Mouse (Mus musculus): Measurements from ENCODE around the gene Prl8a1. TPM values are rescaled to one million over a fixed set of nuclear protein-coding genes. Genes with fewer than 3 reads are reported as not detected.

The Prl8a1 gene
- polyA plus RNA-seq (2021), result not detected

- no peak for TF ChIP-seq CTCF (IDR thresholded peaks at IDR 0.05)
- DNase-seq (ENCODE audit: low read depth, low spot score) (no peak), ATAC-seq (no peak)
- in situ Hi-C loops (cut with MboI; ENCODE audit: low pct_unique_long_range_greater_than_20kb), result no loop called here
- no peaks in the 10 kb centered on the region for H3K27me3 ChIP-seq
- ChIA-PET CTCF (no interaction called here), POLR2A (no interaction called here)
Observed at GRCm38 (mm10) chr13:27582071-27582470, at the start of gene Prl8a1. Prl8a1 (minus strand) TSS chr13:27582171.

DNA sequence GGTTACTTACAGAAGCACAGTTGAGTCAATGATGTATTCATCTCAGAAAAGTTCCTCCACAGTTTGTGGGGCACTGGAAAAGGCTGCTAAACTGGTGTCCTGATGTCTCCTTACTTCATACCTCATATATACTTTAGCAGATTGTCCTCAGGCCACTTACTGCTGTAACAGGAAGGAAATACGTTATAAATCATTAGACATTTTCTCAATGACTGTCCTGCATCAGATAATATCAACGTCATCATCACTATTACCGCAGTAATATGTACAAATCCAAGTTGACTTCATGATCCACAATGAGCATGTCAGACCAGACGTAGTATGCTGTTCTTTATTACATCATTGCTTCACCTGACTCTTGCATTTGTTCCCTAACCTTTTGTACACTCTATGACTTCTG is 28.5 kb upstream of the Prl8a1 start, which contains the start of gene Prl7b1:
Gene Prl7b1 (minus strand): TSS at position 101 of the 400 bp plus-strand sequence.
- in situ Hi-C loops (cut with MboI; ENCODE audit: low pct_unique_long_range_greater_than_20kb), result no loop called here
- ChIA-PET CTCF (no interaction called here), POLR2A (no interaction called here)
- ATAC-seq, result no peak
- no peaks in the 10 kb centered on the region for H3K27me3 ChIP-seq
- TF ChIP-seq CTCF (IDR thresholded peaks at IDR 0.05), result no peak
- no peak for DNase-seq (ENCODE audit: low read depth, low spot score)

DNA sequence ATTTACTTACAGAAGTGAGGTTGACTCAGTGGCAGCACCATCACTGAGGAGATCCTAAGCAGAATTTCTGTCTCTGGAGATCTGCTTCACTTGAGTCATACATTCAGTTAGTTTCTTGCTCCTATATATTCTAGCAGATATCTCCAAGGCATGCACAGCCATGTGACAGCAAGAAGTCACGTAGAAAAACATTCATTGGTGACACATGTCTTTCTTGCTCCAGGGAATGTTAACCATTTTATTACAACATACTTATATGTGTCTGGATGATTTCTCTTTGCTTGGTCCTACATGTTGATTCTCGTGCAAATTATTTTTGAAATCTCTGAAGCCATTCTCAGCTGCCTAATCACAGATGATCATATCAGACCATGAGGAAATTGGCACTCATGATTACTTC is 17.5 kb downstream of the Prl8a1 start, which contains the start of gene Prl8a9:
Gene Prl8a9 (minus strand): TSS at position 101 of the 400 bp plus-strand sequence.
- ATAC-seq, result no peak
- ChIA-PET POLR2A (no interaction called here), CTCF (no interaction called here)
- in situ Hi-C loops (cut with MboI; ENCODE audit: low pct_unique_long_range_greater_than_20kb), result no loop called here
- no peaks in the 10 kb centered on the region for H3K27me3 ChIP-seq
- TF ChIP-seq CTCF (IDR thresholded peaks at IDR 0.05), result no peak
- DNase-seq (ENCODE audit: low read depth, low spot score), result no peak

DNA sequence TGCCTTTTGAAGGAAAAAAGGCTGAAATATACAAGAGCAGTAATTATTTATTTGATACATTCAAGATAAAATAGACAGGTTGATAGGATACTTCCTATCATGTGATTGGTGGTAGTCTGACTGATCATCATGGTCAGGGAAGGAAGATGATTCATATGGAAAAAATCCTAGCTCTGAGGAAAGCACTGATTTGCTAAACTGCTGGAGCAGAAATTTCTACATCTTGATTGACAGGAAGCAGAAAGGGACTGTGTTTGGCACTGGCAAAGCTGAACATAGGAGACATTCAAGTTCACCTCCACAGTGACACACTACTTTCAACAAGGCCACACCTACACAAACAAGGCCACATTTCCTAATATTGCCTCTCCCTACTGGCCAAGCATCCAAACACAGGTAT is 28.6 kb downstream of the Prl8a1 start:
- no peak for ATAC-seq
- no peaks in the 10 kb centered on the region for H3K27me3 ChIP-seq
- in situ Hi-C loops (cut with MboI; ENCODE audit: low pct_unique_long_range_greater_than_20kb), result no loop called here
- ChIA-PET CTCF (no interaction called here), POLR2A (no interaction called here)
- DNase-seq (ENCODE audit: low read depth, low spot score), result no peak
- TF ChIP-seq CTCF (IDR thresholded peaks at IDR 0.05), result no peak

Other genes starting within 250 kb of the Prl8a1 start
- not detected for gene Prl8a2, start 236.5 kb downstream of the Prl8a1 start, polyA plus RNA-seq (2021)
- not detected for gene Prl2b1, start 191.3 kb downstream of the Prl8a1 start, polyA plus RNA-seq (2021)
- not detected for gene Prl8a6, start 143.5 kb downstream of the Prl8a1 start, polyA plus RNA-seq (2021)
- gene Prl8a8, start 69.0 kb downstream of the Prl8a1 start, polyA plus RNA-seq (2021), result not detected
- not detected for gene Prl8a9, start 17.6 kb downstream of the Prl8a1 start, polyA plus RNA-seq (2021)
- gene Prl7b1, start 28.4 kb upstream of the Prl8a1 start, polyA plus RNA-seq (2021), result not detected
- 0.31 TPM for gene Prl7a1, start 60.3 kb upstream of the Prl8a1 start, polyA plus RNA-seq (2021)
- gene Prl7a2, start 85.9 kb upstream of the Prl8a1 start, polyA plus RNA-seq (2021), result 0.13 TPM
- gene Prl7d1, start 134.6 kb upstream of the Prl8a1 start, polyA plus RNA-seq (2021), result not detected
- not detected for gene Prl7c1, start 198.6 kb upstream of the Prl8a1 start, polyA plus RNA-seq (2021)
- not detected for gene Prl2a1, start 219.5 kb upstream of the Prl8a1 start, polyA plus RNA-seq (2021)